Mouse (Mus musculus) forebrain, embryonic 15.5 days (tissue): Measurements from ENCODE around the gene Gm21921. TPM values are rescaled to one million over a fixed set of nuclear protein-coding genes. Genes with fewer than 3 reads are reported as not detected.
"Not testable (repeated sequence)": the region's sequence is repeated elsewhere in the genome, so short reads cannot be mapped to it uniquely, and the experiment has no call there.

Source experiments
- ATAC-seq: fragments of 200-750 bp; cut with Nextera tagmentation; replicated peaks from 2 replicates; pipeline ENCODE4 v1.8.0; 2017; ENCODE audit warnings: mild to moderate bottlenecking, moderate TSS enrichment, moderate library complexity
- H3K27ac ChIP-seq: fragments of 300-500 bp; sonication (generic); replicated peaks from 2 replicates; pipeline ENCODE4 v1.5.1; 2015; ENCODE audit warnings: mild to moderate bottlenecking, inconsistent platforms
- H3K27me3 ChIP-seq: fragments of 300-500 bp; sonication (generic); 2 replicates; pipeline ENCODE4 v1.6.1; 2015; ENCODE audit warnings: inconsistent platforms
- H3K36me3 ChIP-seq: fragments of 300-500 bp; sonication (generic); 2 replicates; pipeline ENCODE4 v1.6.1; 2015; ENCODE audit warnings: mild to moderate bottlenecking, inconsistent platforms
- H3K4me1 ChIP-seq: fragments of 300-500 bp; sonication (generic); 2 replicates; pipeline ENCODE4 v1.6.1; 2015; ENCODE audit warnings: inconsistent platforms
- H3K4me2 ChIP-seq: fragments of 300-500 bp; sonication (generic); replicated peaks from 2 replicates; pipeline ENCODE4 v1.6.1; 2015; ENCODE audit warnings: mild to moderate bottlenecking, inconsistent platforms
- H3K4me3 ChIP-seq: fragments of 300-500 bp; sonication (generic); 2 replicates; pipeline ENCODE4 v1.5.1; 2015; ENCODE audit warnings: mild to moderate bottlenecking, inconsistent platforms
- H3K9ac ChIP-seq: fragments of 300-500 bp; sonication (generic); replicated peaks from 2 replicates; pipeline ENCODE4 v1.6.1; 2015; ENCODE audit warnings: mild to moderate bottlenecking, inconsistent platforms
- H3K9me3 ChIP-seq: fragments of 300-500 bp; sonication (generic); 2 replicates; pipeline ENCODE4 v1.6.1; 2016; ENCODE audit warnings: inconsistent platforms
- WGBS: fragments of 180-500 bp; shearing (Covaris S2); methylation state at CpG from one replicate; pipeline ENCODE4 v1.1.7; 2015; ENCODE audit warnings: mixed read lengths; 5-methylcytosine and 5-hydroxymethylcytosine counted together
- polyA plus RNA-seq: library from polyadenylated mRNA; unstranded; fragments of >200 nt; fragmentation: Nextera tagmentation; extraction: Ambion mirVana; gene quantifications from 2 replicates; pipeline ENCODE4 v1.2.1, GENCODE M21; 2015

The Gm21921 gene
- not detected in 2 replicates for polyA plus RNA-seq

- H3K9me3 ChIP-seq, ATAC-seq, H3K4me1 ChIP-seq, H3K4me3 ChIP-seq, H3K9ac ChIP-seq, H3K27me3 ChIP-seq, H3K36me3 ChIP-seq, H3K27ac ChIP-seq, H3K4me2 ChIP-seq: not testable (repeated sequence)
- no CpG with 5 or more reads among the region's 2 CpGs for WGBS
Measured at GRCm38 (mm10) chrY:24796143-24796542, at the start of gene Gm21921. Gene Gm21921, minus strand, starts transcription at chrY:24796243.
